Mouse (Mus musculus) 3T3-L1 (cell line): ENCODE measurements around the gene Gm20379.

Experiments used
- DNase-seq: peaks from one replicate; pipeline ENCODE4 v3.0.0-alpha.2; 2015; ENCODE audit warnings: low read depth, low spot score

Gm20379 gene

GRCm38 (mm10) chr13:92336857-92337256 lies 31.1 kb downstream of the Gm20379 start:
- peak; percentile 24 for DNase-seq

DNA sequence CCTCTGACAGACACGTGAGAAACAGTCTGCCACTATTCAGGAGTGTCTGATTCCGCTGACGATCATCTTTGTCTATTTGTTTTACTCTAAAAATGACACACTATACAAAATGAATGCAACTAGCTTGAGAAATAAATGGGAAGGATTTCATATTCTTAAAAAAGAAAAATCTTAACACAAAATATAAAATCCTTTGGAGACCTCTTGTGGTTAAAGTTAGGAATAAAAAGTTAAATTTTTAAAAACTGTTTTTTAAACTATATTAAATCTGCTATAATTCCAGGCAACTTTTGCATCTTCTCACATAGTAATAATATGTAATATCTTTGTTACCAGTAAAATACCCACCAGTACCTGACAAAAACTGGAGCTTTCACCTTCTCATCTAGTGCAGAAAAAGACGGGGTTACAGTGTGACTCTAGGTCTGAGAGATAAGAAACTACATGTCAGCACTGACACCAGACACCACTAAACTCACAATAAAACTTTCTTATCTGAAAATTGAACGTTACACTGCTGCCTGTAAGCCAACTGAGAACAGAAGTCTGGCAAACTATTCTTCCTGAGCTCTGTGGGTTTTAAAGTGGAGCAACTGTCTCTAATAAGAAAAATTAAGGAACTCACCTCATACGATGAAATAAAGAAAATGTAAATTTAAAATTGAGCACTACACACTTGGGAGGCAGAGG lies 32.1 kb downstream of the Gm20379 start:
- peak; percentile 9 for DNase-seq

GRCm38 (mm10) chr13:92339787-92340186 lies 34.0 kb downstream of the Gm20379 start:
- DNase-seq = no peak

DNA sequence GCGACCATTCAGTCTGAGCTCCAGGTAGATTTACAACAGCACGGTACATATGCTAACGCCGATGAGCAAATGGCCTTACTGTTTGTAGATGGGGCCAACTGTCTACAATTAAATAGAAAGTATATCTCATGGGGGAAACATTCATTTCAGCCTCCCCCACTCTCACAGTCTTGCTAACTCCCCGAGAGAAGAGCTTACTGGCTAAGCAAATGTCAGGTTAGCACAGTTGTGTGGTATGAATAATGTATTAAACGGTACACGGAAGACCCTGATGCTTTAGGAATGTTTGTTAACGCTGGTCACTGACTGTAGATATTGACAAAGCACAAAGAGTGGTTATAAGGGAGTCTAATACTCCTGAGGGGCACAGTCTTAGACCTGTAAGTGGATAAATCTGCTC lies 38.3 kb downstream of the Gm20379 start:
- no peak for DNase-seq

DNA sequence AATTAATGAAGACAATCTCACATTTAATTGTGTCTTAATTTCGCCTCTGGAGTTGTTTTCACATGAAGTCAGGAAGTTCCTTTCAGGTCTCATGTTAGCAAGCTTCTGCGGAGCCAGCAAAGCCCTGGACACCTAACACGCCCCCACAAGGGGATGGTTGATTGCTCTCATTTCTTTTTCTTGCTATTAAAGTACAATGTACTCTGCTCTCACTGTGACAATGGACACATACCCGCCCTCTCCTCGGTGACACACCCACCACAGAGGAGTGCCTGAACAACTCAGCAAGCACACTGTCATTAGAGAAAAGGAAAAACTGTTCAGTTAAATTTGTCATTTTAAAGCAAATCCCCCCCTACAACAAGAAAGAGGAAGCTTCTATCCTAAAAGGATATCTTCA lies 40.6 kb downstream of the Gm20379 start:
- no peak for DNase-seq

DNA sequence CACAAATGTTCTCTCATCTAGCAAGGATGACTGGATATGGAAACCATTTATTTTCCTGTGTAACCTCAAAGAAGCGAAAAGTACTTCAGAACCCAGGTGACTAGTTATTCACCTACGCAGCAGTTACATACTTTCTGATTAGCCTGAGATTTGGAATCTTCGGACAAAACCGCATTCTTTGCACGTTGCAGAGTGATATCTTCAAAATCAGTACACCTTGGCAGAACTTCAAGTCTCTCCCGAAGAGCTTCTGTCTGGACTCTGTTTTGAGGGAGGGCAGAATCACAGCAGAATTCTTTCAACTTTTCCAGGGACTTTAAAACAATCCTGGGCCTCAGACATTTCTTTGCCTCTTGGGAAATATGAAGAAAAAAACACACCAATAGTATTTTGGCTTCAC lies 45.3 kb downstream of the Gm20379 start:
- DNase-seq = no peak

DNA sequence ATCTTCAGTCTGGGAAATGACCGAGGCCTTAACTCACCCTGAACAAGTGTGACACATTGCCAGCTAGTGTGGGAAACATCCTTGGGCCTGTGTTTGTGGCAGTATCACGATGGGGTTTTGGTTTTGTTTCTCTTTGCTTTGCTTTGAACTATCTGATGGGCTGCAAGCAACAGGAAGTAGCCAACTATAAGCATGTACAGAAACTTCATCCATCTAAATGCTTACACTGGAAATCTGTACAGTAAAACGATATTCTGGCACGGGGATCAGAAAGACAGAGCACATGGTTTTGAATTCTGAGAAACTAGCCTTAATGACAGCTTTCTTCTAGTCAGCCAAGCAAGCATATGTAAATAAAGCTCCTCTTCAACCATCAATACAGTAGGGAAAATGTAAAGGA lies 48.2 kb downstream of the Gm20379 start:
- peak; percentile 68 for DNase-seq

DNA sequence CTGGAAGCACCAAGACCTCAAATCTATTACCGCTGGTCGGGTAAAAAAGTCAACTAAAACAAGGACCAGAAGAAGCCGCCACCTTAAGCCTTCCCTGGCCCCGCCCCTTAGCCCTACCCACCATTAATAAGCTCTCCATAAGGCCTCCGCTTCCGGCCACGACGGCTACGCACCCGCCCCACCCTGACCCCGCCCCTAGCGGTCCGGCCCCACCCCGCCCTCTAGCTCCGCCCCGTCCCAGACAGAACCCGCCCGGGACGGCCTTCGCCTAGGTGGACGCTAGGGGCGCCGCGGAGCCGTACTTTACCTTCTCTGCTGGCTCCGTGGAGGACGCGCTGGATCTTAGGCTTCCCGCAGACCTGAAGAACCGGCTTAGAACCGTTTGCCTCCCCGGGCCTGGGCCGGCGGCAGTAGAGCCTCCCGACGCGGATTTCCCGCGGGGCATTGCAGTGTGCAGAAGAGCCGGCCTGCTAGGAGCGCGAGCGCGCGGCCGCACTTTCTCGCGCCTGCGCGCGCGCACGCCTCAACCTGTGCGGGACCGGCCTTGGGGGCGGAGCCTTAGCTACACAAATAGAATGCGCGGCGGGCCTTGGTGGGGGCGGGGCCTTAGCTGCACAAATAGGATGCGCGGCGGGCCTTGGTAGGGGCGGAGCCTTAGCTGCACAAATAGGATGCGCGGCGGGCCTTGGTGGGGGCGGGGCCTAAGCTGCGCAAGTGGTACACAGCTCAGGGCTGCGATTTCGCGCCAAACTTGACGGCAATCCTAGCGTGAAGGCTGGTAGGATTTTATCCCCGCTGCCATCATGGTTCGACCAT lies 48.9 kb downstream of the Gm20379 start, which contains the start of the genes Dhfr and Msh3:
Gene Dhfr, plus strand, starts transcription at position 271 of the 816 bp plus-strand sequence.
Gene Msh3, minus strand, starts transcription at position 548 of the 816 bp plus-strand sequence.
- DNase-seq = peak; percentile 98

GRCm38 (mm10) chr13:92355272-92355643 lies 49.5 kb downstream of the Gm20379 start:
- no peak for DNase-seq

- no peak for DNase-seq
Measured at GRCm38 (mm10) chr13:92356376-92356775, 50.6 kb downstream of the Gm20379 start.
